Mouse (Mus musculus) kidney, embryonic 16.5 days (tissue): ENCODE results near the gene Htra1. TPM values are rescaled to one million over a fixed set of nuclear protein-coding genes. Genes with fewer than 3 reads are reported as not detected.
A peak's percentile ranks its signal among the peaks of the same experiment; 100 is the strongest.

ENCODE experiments used
- ATAC-seq: fragments of 200-750 bp; cut with Nextera tagmentation; 2 replicates; pipeline ENCODE4 v1.8.0; 2017; ENCODE audit warnings: moderate TSS enrichment; ENCODE audit not compliant: low FRiP score, low TSS enrichment
- H3K27ac ChIP-seq: fragments of 300-500 bp; sonication (generic); 2 replicates; pipeline ENCODE4 v1.5.1; 2014; ENCODE audit warnings: low read length
- H3K27me3 ChIP-seq: fragments of 300-500 bp; sonication (generic); 2 replicates; pipeline ENCODE4 v1.6.1; 2014; ENCODE audit warnings: low read length, control low read depth, mixed read lengths; ENCODE audit not compliant: insufficient read depth
- H3K36me3 ChIP-seq: fragments of 300-500 bp; sonication (generic); 2 replicates; pipeline ENCODE4 v1.6.1; 2014; ENCODE audit warnings: low read length, control low read depth, mixed read lengths; ENCODE audit not compliant: insufficient read depth
- H3K4me1 ChIP-seq: fragments of 300-500 bp; sonication (generic); 2 replicates; pipeline ENCODE4 v1.6.1; 2014; ENCODE audit warnings: low read length, control low read depth, mixed read lengths; ENCODE audit not compliant: insufficient read depth
- H3K4me2 ChIP-seq: fragments of 300-500 bp; sonication (generic); replicated peaks from 2 replicates; pipeline ENCODE4 v1.6.1; 2014; ENCODE audit warnings: low read depth, low read length
- H3K4me3 ChIP-seq: fragments of 300-500 bp; sonication (generic); 2 replicates; pipeline ENCODE4 v1.5.1; 2014; ENCODE audit warnings: mild to moderate bottlenecking, low read length
- H3K9ac ChIP-seq: fragments of 300-500 bp; sonication (generic); replicated peaks from 2 replicates; pipeline ENCODE4 v1.6.1; 2014; ENCODE audit warnings: low read length
- H3K9me3 ChIP-seq: fragments of 300-500 bp; sonication (generic); 2 replicates; pipeline ENCODE4 v1.6.1; 2016; ENCODE audit warnings: low read length, control low read depth
- WGBS: fragments of 180-500 bp; shearing (Covaris S2); extraction: QIAGEN DNeasy Blood & Tissue Kit; methylation state at CpG from one replicate; pipeline ENCODE4 v1.1.7; 2014; 5-methylcytosine and 5-hydroxymethylcytosine counted together
- polyA plus RNA-seq: library from polyadenylated mRNA; unstranded; fragments of >200 nt; fragmentation: Nextera tagmentation; extraction: Ambion mirVana; gene quantifications from 2 replicates; pipeline ENCODE4 v1.2.1, GENCODE M21; 2015

Gene Htra1
- 8.3 and 13.4 TPM in 2 replicates for polyA plus RNA-seq

- Histone ChIP-seq H3K9ac (peak within 1 kb of the TSS; percentile 3), H3K4me2 (peak within 1 kb of the TSS; percentile 78), H3K4me1 (peaks cover 18% of the 10 kb centered on the region; the same call in 1 of the 2 replicates), H3K4me3 (peak within 1 kb of the TSS; percentile 52), H3K9me3 (peaks cover 3% of the 10 kb centered on the region; the same call in 1 of the 2 replicates), H3K36me3 (no peaks in the 10 kb centered on the region), H3K27ac (no peak within 1 kb of the TSS), H3K27me3 (peaks cover 67% of the 10 kb centered on the region)
- peak; percentile 82 for ATAC-seq
- under 1% methylated on average over 69 of the region's 70 CpGs for WGBS
These were observed at the start of gene Htra1 for GRCm38 (mm10) chr7:130935793-130936471. Gene Htra1 (plus strand): TSS chr7:130936111.

GRCm38 (mm10) chr7:130886246-130886645 is 49.7 kb upstream of the Htra1 start:
- no peak for ATAC-seq
- peaks cover 22% of the 10 kb centered on the region for H3K36me3 ChIP-seq
- H3K4me3 ChIP-seq = no peak overlapping the region
- 77% methylated on average over 3 of the region's 3 CpGs for WGBS
- H3K9ac ChIP-seq = no peak overlapping the region
- no peaks in the 10 kb centered on the region for H3K4me1 ChIP-seq
- H3K9me3 ChIP-seq = no peaks in the 10 kb centered on the region
- no peak overlapping the region for H3K4me2 ChIP-seq
- no peak overlapping the region for H3K27ac ChIP-seq
- H3K27me3 ChIP-seq = no peaks in the 10 kb centered on the region

- Histone ChIP-seq H3K27me3 (no peaks in the 10 kb centered on the region), H3K9me3 (no peaks in the 10 kb centered on the region), H3K9ac (no peak overlapping the region), H3K36me3 (peaks cover 22% of the 10 kb centered on the region), H3K4me2 (no peak overlapping the region), H3K4me3 (no peak overlapping the region), H3K4me1 (no peaks in the 10 kb centered on the region), H3K27ac (no peak overlapping the region)
- 66% methylated on average over 3 of the region's 3 CpGs for WGBS
- no peak for ATAC-seq
These were observed 48.0 kb upstream of the Htra1 start for GRCm38 (mm10) chr7:130887946-130888345.

- Histone ChIP-seq H3K27me3 (no peaks in the 10 kb centered on the region), H3K27ac (no peak overlapping the region), H3K36me3 (peaks cover 14% of the 10 kb centered on the region), H3K9ac (no peak overlapping the region), H3K4me1 (0 out of 2 replicates have a peak, but pooled peaks cover 7% of the 10 kb centered on the region), H3K4me2 (no peak overlapping the region), H3K4me3 (no peak overlapping the region), H3K9me3 (no peaks in the 10 kb centered on the region)
- WGBS = 41% methylated on average over 2 of the region's 2 CpGs
- ATAC-seq = no peak
These were observed 45.0 kb upstream of the Htra1 start for GRCm38 (mm10) chr7:130890871-130891270.

- Histone ChIP-seq H3K9ac (0 out of 2 replicates have a peak overlapping the region, but pooled peaks have one; percentile 12), H3K4me2 (no peak overlapping the region), H3K27ac (no peak overlapping the region), H3K36me3 (peaks cover 21% of the 10 kb centered on the region), H3K9me3 (no peaks in the 10 kb centered on the region), H3K4me1 (0 out of 2 replicates have a peak, but pooled peaks cover 7% of the 10 kb centered on the region), H3K4me3 (no peak overlapping the region), H3K27me3 (no peaks in the 10 kb centered on the region)
- no peak for ATAC-seq
- 75% methylated on average over 6 of the region's 6 CpGs for WGBS
These were observed 42.9 kb upstream of the Htra1 start for GRCm38 (mm10) chr7:130892973-130893372.

- 0 out of 2 replicates have a peak, but pooled peaks cover 7% of the 10 kb centered on the region for H3K4me1 ChIP-seq
- no peak for ATAC-seq
- H3K27me3 ChIP-seq = no peaks in the 10 kb centered on the region
- H3K4me2 ChIP-seq = no peak overlapping the region
- no peak overlapping the region for H3K27ac ChIP-seq
- 39% methylated on average over 9 of the region's 9 CpGs for WGBS
- H3K9me3 ChIP-seq = no peaks in the 10 kb centered on the region
- no peak overlapping the region for H3K9ac ChIP-seq
- H3K4me3 ChIP-seq = no peak overlapping the region
- H3K36me3 ChIP-seq = peaks cover 25% of the 10 kb centered on the region; the same call in 1 of the 2 replicates
These were observed 40.8 kb upstream of the Htra1 start for GRCm38 (mm10) chr7:130894931-130895617.

- Histone ChIP-seq H3K36me3 (peaks cover 25% of the 10 kb centered on the region; the same call in 1 of the 2 replicates), H3K9me3 (no peaks in the 10 kb centered on the region), H3K27me3 (no peaks in the 10 kb centered on the region), H3K4me1 (0 out of 2 replicates have a peak, but pooled peaks cover 7% of the 10 kb centered on the region), H3K27ac (no peak overlapping the region), H3K4me3 (no peak overlapping the region), H3K9ac (no peak overlapping the region), H3K4me2 (no peak overlapping the region)
- WGBS = 67% methylated on average over 2 of the region's 2 CpGs
- ATAC-seq = no peak
These were observed 40.3 kb upstream of the Htra1 start for GRCm38 (mm10) chr7:130895618-130895945.

GRCm38 (mm10) chr7:130896064-130896463 is 39.8 kb upstream of the Htra1 start:
- peaks cover 25% of the 10 kb centered on the region; the same call in 1 of the 2 replicates for H3K36me3 ChIP-seq
- ATAC-seq = no peak
- 79% methylated on average over 3 of the region's 3 CpGs for WGBS

GRCm38 (mm10) chr7:130897201-130897600 is 38.7 kb upstream of the Htra1 start:
- peaks cover 20% of the 10 kb centered on the region; the same call in 1 of the 2 replicates for H3K36me3 ChIP-seq
- no peak for ATAC-seq
- no peak overlapping the region for H3K4me2 ChIP-seq
- no peak overlapping the region for H3K9ac ChIP-seq
- H3K4me1 ChIP-seq = 0 out of 2 replicates have a peak, but pooled peaks cover 7% of the 10 kb centered on the region
- no peak overlapping the region for H3K27ac ChIP-seq
- no peaks in the 10 kb centered on the region for H3K27me3 ChIP-seq
- no peak overlapping the region for H3K4me3 ChIP-seq
- no peaks in the 10 kb centered on the region for H3K9me3 ChIP-seq
- WGBS = 95% methylated on average over 10 of the region's 10 CpGs

More at GRCm38 (mm10) chr7:130896064-130896463, 39.8 kb upstream of the Htra1 start:
- no peaks in the 10 kb centered on the region for H3K9me3 ChIP-seq
- H3K4me3 ChIP-seq = no peak overlapping the region
- no peak overlapping the region for H3K27ac ChIP-seq
- H3K4me2 ChIP-seq = no peak overlapping the region
- H3K4me1 ChIP-seq = 0 out of 2 replicates have a peak, but pooled peaks cover 7% of the 10 kb centered on the region
- H3K9ac ChIP-seq = no peak overlapping the region
- H3K27me3 ChIP-seq = no peaks in the 10 kb centered on the region
